Mouse (Mus musculus) CH12.LX (cell line): Measurements from ENCODE around the gene Tuba8. TPM values are rescaled to one million over a fixed set of nuclear protein-coding genes. Genes with fewer than 3 reads are reported as not detected.

Experiments
- DNase-seq: peaks from one replicate; pipeline ENCODE4 v3.0.0-alpha.2; 2013; ENCODE audit errors: extremely low read depth
- H3K27ac ChIP-seq: 2 replicates; pipeline ENCODE4 v1.5.1; 2012; ENCODE audit warnings: low read depth, mild to moderate bottlenecking, control low read depth, moderate library complexity; ENCODE audit not compliant: insufficient read depth
- H3K27me3 ChIP-seq: replicated peaks from 2 replicates; pipeline ENCODE3; 2012; ENCODE audit warnings: inconsistent platforms
- H3K36me3 ChIP-seq, 2 experiments: replicated peaks in 1 of 2; 2 replicates each; pipeline versions ENCODE3 to v1.6.1; 2012; ENCODE audit warnings: inconsistent platforms in 1 of 2, low read length in 1 of 2, mild to moderate bottlenecking in 1 of 2, mixed read lengths in 1 of 2, moderate library complexity in 1 of 2; ENCODE audit not compliant: control insufficient read depth in 1 of 2, insufficient read depth in 1 of 2
- H3K4me1 ChIP-seq, 2 experiments: 2 replicates each; pipeline ENCODE4 v1.6.1; 2012; ENCODE audit warnings: inconsistent platforms in 1 of 2, moderate library complexity in 1 of 2; ENCODE audit not compliant: insufficient read depth in 2 of 2, control insufficient read depth in 1 of 2
- H3K4me2 ChIP-seq: 2 replicates; pipeline ENCODE4 v1.6.1; 2012; ENCODE audit warnings: low read depth, mild to moderate bottlenecking, control low read depth; ENCODE audit not compliant: poor library complexity, insufficient read depth, severe bottlenecking
- H3K4me3 ChIP-seq, 3 experiments: fragments of 150-350 bp in 1 of 3; sonication (generic) in 1 of 3; replicated peaks in 1 of 3; 2 replicates each; pipeline versions ENCODE3 to v1.5.1; 2011 to 2012; ENCODE audit warnings: low read depth in 2 of 3, low read length in 2 of 3, mild to moderate bottlenecking in 2 of 3, moderate library complexity in 2 of 3, control low read depth in 1 of 3, improper control_type of control experiment in 1 of 3, inconsistent platforms in 1 of 3, mixed read lengths in 1 of 3; ENCODE audit not compliant: poor library complexity in 1 of 3
- H3K79me2 ChIP-seq: replicated peaks from 2 replicates; pipeline ENCODE4 v1.6.1; 2012; ENCODE audit warnings: mild to moderate bottlenecking, moderate library complexity; ENCODE audit not compliant: control insufficient read depth, poor library complexity, insufficient read depth, severe bottlenecking; ENCODE audit errors: extremely low read depth
- H3K9ac ChIP-seq: 2 replicates; pipeline ENCODE4 v1.6.1; 2012; ENCODE audit warnings: low read depth, mild to moderate bottlenecking, control low read depth, moderate library complexity; ENCODE audit not compliant: insufficient read depth
- H3K9me3 ChIP-seq: replicated peaks from 2 replicates; pipeline ENCODE3; 2012; ENCODE audit warnings: low read length, inconsistent platforms, mixed read lengths
- CHD1 ChIP-seq: IDR thresholded peaks from 2 replicates; pipeline ENCODE4 v1.6.1; 2012; ENCODE audit warnings: low read depth, low read length, improper control_type of control experiment, inconsistent platforms
- E2F4 ChIP-seq: IDR thresholded peaks from 2 replicates; pipeline ENCODE4 v1.6.1; 2011; ENCODE audit warnings: low read depth, low read length, improper control_type of control experiment; ENCODE audit not compliant: insufficient replicate concordance
- ELF1 ChIP-seq: IDR thresholded peaks from 2 replicates; pipeline ENCODE4 v1.6.1; 2014; ENCODE audit warnings: low read depth, mild to moderate bottlenecking, inconsistent platforms, low read length, improper control_type of control experiment
- GABPA ChIP-seq: IDR thresholded peaks from 2 replicates; pipeline ENCODE4 v1.6.1; 2012; ENCODE audit warnings: low read depth, low read length, improper control_type of control experiment, inconsistent platforms; ENCODE audit not compliant: insufficient replicate concordance
- HCFC1 ChIP-seq: IDR thresholded peaks from 2 replicates; pipeline ENCODE4 v1.6.1; 2012; ENCODE audit warnings: low read depth, mild to moderate bottlenecking, inconsistent platforms, low read length, improper control_type of control experiment
- JUN ChIP-seq: IDR thresholded peaks from 2 replicates; pipeline ENCODE4 v1.6.1; 2011; ENCODE audit warnings: low read depth, mild to moderate bottlenecking, low read length, improper control_type of control experiment, moderate library complexity; ENCODE audit not compliant: insufficient read depth
- MAX ChIP-seq: IDR thresholded peaks from 2 replicates; pipeline ENCODE4 v1.6.1; 2011; ENCODE audit warnings: low read length, improper control_type of control experiment
- MAZ ChIP-seq: IDR thresholded peaks from 2 replicates; pipeline ENCODE4 v1.6.1; 2012; ENCODE audit warnings: low read depth, mild to moderate bottlenecking, inconsistent platforms, low read length, improper control_type of control experiment, moderate library complexity
- MEF2A ChIP-seq: IDR thresholded peaks from 2 replicates; pipeline ENCODE4 v1.6.1; 2014; ENCODE audit warnings: low read depth, mild to moderate bottlenecking, inconsistent platforms, low read length, improper control_type of control experiment, borderline replicate concordance
- NELFE ChIP-seq: IDR thresholded peaks from 2 replicates; pipeline ENCODE4 v1.6.1; 2011; ENCODE audit warnings: low read depth, low read length, improper control_type of control experiment
- POLR2AphosphoS2 ChIP-seq: IDR thresholded peaks from 2 replicates; pipeline ENCODE4 v1.6.1; 2011; ENCODE audit warnings: low read depth, low read length, improper control_type of control experiment
- SIN3A ChIP-seq: IDR thresholded peaks from 2 replicates; pipeline ENCODE4 v1.6.1; 2012; ENCODE audit warnings: low read length, improper control_type of control experiment, inconsistent platforms
- SMC3 ChIP-seq: IDR thresholded peaks from 2 replicates; pipeline ENCODE4 v1.6.1; 2011; ENCODE audit warnings: low read depth, low read length, improper control_type of control experiment
- TBP ChIP-seq: conservative IDR thresholded peaks from 2 replicates; pipeline ENCODE4 v1.6.1; 2011; ENCODE audit warnings: low read depth, low read length, improper control_type of control experiment
- USF1 ChIP-seq: IDR thresholded peaks from 2 replicates; pipeline ENCODE4 v1.6.1; 2014; ENCODE audit warnings: low read depth, mild to moderate bottlenecking, inconsistent platforms, low read length, improper control_type of control experiment
- ZKSCAN1 ChIP-seq: IDR thresholded peaks from 2 replicates; pipeline ENCODE4 v1.6.1; 2012; ENCODE audit warnings: low read depth, inconsistent platforms, low read length, improper control_type of control experiment, borderline replicate concordance
- dilution Hi-C: fragments of 300-500 bp; cut with MboI; formaldehyde crosslinking; loops from 2 replicates; pipeline ENCODE4 v1.14.3; 2020; ENCODE audit warnings: low sequenced_read_pairs; ENCODE audit not compliant: extremely low pct_unique_long_range_greater_than_20kb, extremely low pct_ligation_motif_present
- in situ Hi-C: fragments of 300-500 bp; cut with MboI; formaldehyde crosslinking; loops from 3 replicates; pipeline ENCODE4 v1.14.3; 2019; ENCODE audit warnings: low sequenced_read_pairs, low pct_ligation_motif_present, low pct_unique_long_range_greater_than_20kb, mixed read lengths
- polyA plus RNA-seq: library from polyadenylated mRNA; unstranded; fragments of >175 nt; gene quantifications from 2 replicates; pipeline ENCODE4 v1.2.1, GENCODE M21; 2012; ENCODE audit warnings: low read depth; ENCODE audit not compliant: insufficient read length
- total RNA-seq, 2 experiments: library from RNA; depleted of rRNA; stranded (reverse); fragments of 300-350 nt in 1 of 2; fragments of >200 nt in 1 of 2; gene quantifications; 2 replicates each; pipeline ENCODE4 v1.2.3; 2012 to 2014

The Tuba8 gene
- total and polyA plus RNA-seq, 3 experiments, result not detected

DNA sequence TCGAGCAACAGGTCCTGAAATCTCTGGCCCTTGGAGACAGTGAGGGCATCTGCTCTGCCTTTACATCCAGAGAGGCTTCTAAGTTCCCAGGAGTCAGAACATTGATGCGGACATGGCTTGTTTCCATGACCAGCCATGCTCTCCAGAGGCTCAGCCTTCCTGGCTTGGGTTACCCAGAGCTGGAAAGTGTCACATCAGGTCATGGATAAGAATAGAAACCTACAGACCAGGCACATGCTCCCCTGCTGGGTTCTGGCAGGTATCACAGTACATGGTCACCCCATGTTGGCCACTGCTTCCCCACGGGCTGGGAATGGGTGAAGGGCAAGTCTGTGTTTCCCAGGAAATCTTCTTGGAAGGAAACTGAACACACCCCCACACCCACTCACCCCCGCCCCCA is 8.9 kb downstream of the Tuba8 start:
- H3K4me2 ChIP-seq, result no peak overlapping the region
- no peaks in the 10 kb centered on the region for H3K27me3 ChIP-seq
- in situ Hi-C loops (no loop called here), dilution Hi-C loops (no loop called here)
- H3K9me3 ChIP-seq, result peaks cover 7% of the 10 kb centered on the region
- TF ChIP-seq POLR2AphosphoS2 (no peak), JUN (no peak), GABPA (no peak), TBP (no peak), ELF1 (no peak), USF1 (no peak), E2F4 (no peak)
- no peak overlapping the region for H3K27ac ChIP-seq
- DNase-seq, result no peak
- peaks cover 0 to 7% of the 10 kb centered on the region in 2 experiments for H3K36me3 ChIP-seq
- peaks cover 3 to 18% of the 10 kb centered on the region in 2 experiments for H3K4me1 ChIP-seq
- no peaks in the 10 kb centered on the region for H3K79me2 ChIP-seq
- no peak overlapping the region for H3K4me3 ChIP-seq
- no peak overlapping the region for H3K9ac ChIP-seq

DNA sequence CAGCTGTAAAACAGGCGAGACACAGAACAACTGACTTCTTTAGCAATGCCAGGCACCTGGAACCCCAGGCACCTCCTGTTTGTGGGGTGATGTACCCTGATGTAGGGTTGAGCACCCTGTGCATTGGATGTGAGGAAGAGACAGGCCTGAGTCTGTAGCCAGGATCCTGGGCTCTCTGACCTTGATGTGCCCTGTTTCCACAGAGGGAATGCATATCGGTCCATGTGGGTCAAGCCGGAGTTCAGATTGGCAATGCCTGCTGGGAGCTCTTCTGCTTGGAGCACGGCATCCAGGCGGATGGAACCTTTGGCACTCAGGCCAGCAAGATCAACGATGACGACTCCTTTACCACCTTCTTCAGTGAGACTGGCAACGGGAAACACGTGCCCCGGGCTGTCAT is 9.7 kb downstream of the Tuba8 start:
- peaks cover 4 to 19% of the 10 kb centered on the region in 2 experiments for H3K4me1 ChIP-seq
- no peak for DNase-seq
- H3K27ac ChIP-seq, result no peak overlapping the region
- H3K79me2 ChIP-seq, result no peaks in the 10 kb centered on the region
- dilution Hi-C loops (no loop called here), in situ Hi-C loops (no loop called here)
- peaks cover 7% of the 10 kb centered on the region for H3K9me3 ChIP-seq
- no peaks in the 10 kb centered on the region for H3K27me3 ChIP-seq
- peaks cover 0 to 7% of the 10 kb centered on the region in 2 experiments for H3K36me3 ChIP-seq
- TF ChIP-seq MAX, result no peak
- no peak for TF ChIP-seq MAZ
- TF ChIP-seq MEF2A, result no peak
- no peak for TF ChIP-seq HCFC1
- TF ChIP-seq POLR2AphosphoS2, result no peak
- TF ChIP-seq CHD1, result no peak
- no peak for TF ChIP-seq SIN3A
- TF ChIP-seq NELFE, result no peak
- no peak for TF ChIP-seq E2F4
- TF ChIP-seq ZKSCAN1, result no peak
- TF ChIP-seq SMC3, result no peak
- H3K4me3 ChIP-seq, result no peak overlapping the region
- H3K4me2 ChIP-seq, result no peak overlapping the region
- H3K9ac ChIP-seq, result no peak overlapping the region
